Mouse (Mus musculus): Measurements from ENCODE around the gene Fgf22. TPM values are rescaled to one million over a fixed set of nuclear protein-coding genes. Genes with fewer than 3 reads are reported as not detected.

The Fgf22 gene
- polyA plus RNA-seq, 1 experiment from 2014 or later = 0.48 TPM

- WGBS = 65% methylated on average over 7 of the region's 7 CpGs
- Histone ChIP-seq H3K4me2 (replicated peaks) (no peak overlapping the region), H3K27me3 (peaks cover 67% of the 10 kb centered on the region), H3K4me3 (no peak overlapping the region), H3K27ac (replicated peaks) (no peak overlapping the region), H3K9me3 (no peaks in the 10 kb centered on the region), H3K9ac (replicated peaks) (no peak overlapping the region), H3K36me3 (no peaks in the 10 kb centered on the region), H3K4me1 (peaks cover 24% of the 10 kb centered on the region)
- ATAC-seq (ENCODE audit: low FRiP score, low read depth) = no peak
Observed at GRCm38 (mm10) chr10:79783050-79783449, 28.2 kb downstream of the Fgf22 start.

DNA sequence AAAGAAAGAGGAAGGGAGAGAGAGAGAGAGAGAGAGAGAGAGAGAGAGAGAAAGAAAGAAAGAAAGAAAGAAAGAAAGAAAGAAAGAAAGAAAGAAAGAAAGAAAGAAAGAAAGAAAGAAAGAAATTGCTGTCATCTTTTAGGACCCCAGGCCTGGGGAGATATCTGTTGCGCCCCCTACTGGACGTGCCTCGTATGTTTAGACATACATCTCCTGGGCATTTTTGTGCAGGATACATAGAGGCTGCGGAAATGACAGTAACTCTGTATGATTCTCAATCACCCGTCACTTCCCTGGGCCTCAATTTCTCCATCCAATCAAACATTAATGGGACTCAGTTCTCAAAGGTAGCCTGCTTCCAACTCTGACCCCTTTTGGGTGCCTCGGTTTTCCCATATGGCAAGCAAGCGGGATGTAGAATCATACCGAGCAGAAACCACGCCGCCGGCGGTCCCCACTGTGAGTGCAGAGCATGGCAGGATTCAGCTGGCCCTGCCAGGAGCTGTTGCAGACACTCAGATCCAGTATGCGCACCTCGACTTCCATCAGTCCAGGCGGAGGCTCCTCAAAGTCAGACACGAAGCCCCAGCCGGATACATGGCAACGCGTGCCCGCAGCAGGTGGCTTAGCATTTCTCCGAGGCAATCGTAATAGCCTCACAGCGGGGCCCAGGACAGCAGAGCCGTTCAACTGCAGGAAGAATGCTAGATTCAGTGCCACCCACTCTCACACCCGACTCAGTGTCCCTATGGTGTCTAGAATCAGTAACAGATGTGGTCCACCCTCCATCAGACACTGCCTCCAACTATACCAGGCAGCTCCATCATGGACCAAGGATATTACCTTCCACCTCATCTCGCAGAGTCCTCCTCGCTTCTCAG lies 29.3 kb downstream of the Fgf22 start:
- ATAC-seq (ENCODE audit: low FRiP score, low read depth) = no peak
- peaks cover 17% of the 10 kb centered on the region for H3K4me1 ChIP-seq
- H3K4me2 ChIP-seq (replicated peaks) = no peak overlapping the region
- no peaks in the 10 kb centered on the region for H3K36me3 ChIP-seq
- 38% methylated on average over 27 of the region's 27 CpGs for WGBS
- H3K27ac ChIP-seq (replicated peaks) = no peak overlapping the region
- H3K4me3 ChIP-seq = no peak overlapping the region
- H3K9me3 ChIP-seq = no peaks in the 10 kb centered on the region
- peaks cover 56% of the 10 kb centered on the region for H3K27me3 ChIP-seq
- no peak overlapping the region for H3K9ac ChIP-seq (replicated peaks)

GRCm38 (mm10) chr10:79788386-79789158 lies 33.7 kb downstream of the Fgf22 start:
- no peaks in the 10 kb centered on the region for H3K9me3 ChIP-seq
- H3K27me3 ChIP-seq = peaks cover 13% of the 10 kb centered on the region
- no peaks in the 10 kb centered on the region for H3K36me3 ChIP-seq
- H3K4me3 ChIP-seq = no peak overlapping the region
- H3K4me1 ChIP-seq = 0 out of 2 replicates have a peak, but pooled peaks cover 4% of the 10 kb centered on the region
- H3K27ac ChIP-seq (replicated peaks) = no peak overlapping the region
- no peak for ATAC-seq (ENCODE audit: low FRiP score, low read depth)
- 35% methylated on average over 7 of the region's 7 CpGs for WGBS
- H3K4me2 ChIP-seq (replicated peaks) = no peak overlapping the region
- H3K9ac ChIP-seq (replicated peaks) = no peak overlapping the region

GRCm38 (mm10) chr10:79789581-79789980 lies 34.7 kb downstream of the Fgf22 start:
- WGBS = 63% methylated on average over 2 of the region's 2 CpGs
- no peak for ATAC-seq (ENCODE audit: low FRiP score, low read depth)
- H3K9ac ChIP-seq (replicated peaks) = no peak overlapping the region
- no peak overlapping the region for H3K4me3 ChIP-seq
- no peaks in the 10 kb centered on the region for H3K9me3 ChIP-seq
- no peaks in the 10 kb centered on the region for H3K36me3 ChIP-seq
- peaks cover 7% of the 10 kb centered on the region for H3K27me3 ChIP-seq
- no peak overlapping the region for H3K4me2 ChIP-seq (replicated peaks)
- no peak overlapping the region for H3K27ac ChIP-seq (replicated peaks)
- peaks cover 9% of the 10 kb centered on the region for H3K4me1 ChIP-seq

GRCm38 (mm10) chr10:79790861-79791260 lies 36.0 kb downstream of the Fgf22 start, which contains the start of gene Prss57:
Prss57 (minus strand) TSS chr10:79790961.
- WGBS = 85% methylated on average over 4 of the region's 4 CpGs
- Histone ChIP-seq H3K9me3 (no peaks in the 10 kb centered on the region), H3K36me3 (no peaks in the 10 kb centered on the region; the same call in 1 of the 2 replicates), H3K4me3 (no peak within 1 kb of the TSS), H3K4me2 (replicated peaks) (no peak within 1 kb of the TSS), H3K9ac (replicated peaks) (no peak within 1 kb of the TSS), H3K27ac (replicated peaks) (no peak within 1 kb of the TSS), H3K4me1 (peaks cover 17% of the 10 kb centered on the region), H3K27me3 (no peaks in the 10 kb centered on the region)
- ATAC-seq (ENCODE audit: low FRiP score, low read depth) = no peak

- ATAC-seq (ENCODE audit: low FRiP score, low read depth) = no peak
- Histone ChIP-seq H3K36me3 (no peaks in the 10 kb centered on the region; the same call in 1 of the 2 replicates), H3K4me1 (peaks cover 27% of the 10 kb centered on the region), H3K9ac (replicated peaks) (no peak overlapping the region), H3K27me3 (no peaks in the 10 kb centered on the region), H3K4me2 (replicated peaks) (no peak overlapping the region), H3K27ac (replicated peaks) (no peak overlapping the region), H3K4me3 (no peak overlapping the region), H3K9me3 (no peaks in the 10 kb centered on the region)
- WGBS = 83% methylated on average over 5 of the region's 5 CpGs
Observed at GRCm38 (mm10) chr10:79792339-79793040, 37.6 kb downstream of the Fgf22 start.

- peaks cover 34% of the 10 kb centered on the region for H3K4me1 ChIP-seq
- H3K4me3 ChIP-seq = peak within 1 kb of the TSS; percentile 82
- peak within 1 kb of the TSS; percentile 94 for H3K9ac ChIP-seq (replicated peaks)
- ATAC-seq (ENCODE audit: low FRiP score, low read depth) = peak; percentile 61
- peak within 1 kb of the TSS; percentile 87 for H3K27ac ChIP-seq (replicated peaks)
- no peaks in the 10 kb centered on the region for H3K27me3 ChIP-seq
- peak within 1 kb of the TSS; percentile 68 for H3K4me2 ChIP-seq (replicated peaks)
- H3K36me3 ChIP-seq = no peaks in the 10 kb centered on the region; the same call in 1 of the 2 replicates
- H3K9me3 ChIP-seq = no peaks in the 10 kb centered on the region
- 5% methylated on average over 48 of the region's 51 CpGs for WGBS
Observed at GRCm38 (mm10) chr10:79793051-79793737, 38.3 kb downstream of the Fgf22 start, which contains the start of gene Palm. Palm (plus strand) TSS chr10:79793572.

DNA sequence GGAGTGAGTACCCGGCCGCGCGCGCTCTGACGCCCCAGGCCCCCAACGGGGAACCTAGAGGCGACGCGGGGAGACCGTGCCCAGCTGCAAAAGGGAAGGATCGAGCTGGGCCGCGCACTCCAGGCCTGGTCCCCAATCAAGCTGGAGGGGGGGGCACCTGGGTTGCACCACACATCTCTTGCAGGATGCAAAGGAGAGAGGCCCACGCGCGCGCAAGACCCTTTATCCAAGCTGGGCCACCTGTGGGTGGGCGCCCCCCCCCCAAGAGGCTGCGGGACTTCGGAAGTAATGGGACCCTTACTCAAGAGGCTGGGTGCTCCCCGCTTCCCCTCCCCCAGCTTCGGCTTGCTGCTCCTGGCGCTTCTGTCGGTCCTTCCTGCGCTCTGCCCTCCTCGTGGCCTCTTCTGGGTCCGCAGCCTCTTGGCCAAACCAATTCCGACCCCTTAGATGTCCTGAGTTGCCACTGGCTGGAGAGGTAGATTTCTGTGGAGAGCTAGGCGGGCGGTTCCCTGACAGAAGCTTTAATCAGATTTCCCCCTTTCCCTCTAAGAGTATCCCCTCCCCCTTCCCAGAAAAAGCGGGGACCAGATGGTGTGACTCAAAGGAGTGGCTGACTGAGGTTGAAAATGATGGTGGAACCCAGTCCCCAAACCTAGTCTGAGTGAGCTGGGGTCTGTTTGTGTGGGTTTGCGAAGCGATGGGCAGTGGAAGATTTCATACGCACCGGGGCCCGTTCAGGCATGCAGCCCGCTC lies 39.0 kb downstream of the Fgf22 start:
- Histone ChIP-seq H3K27ac (replicated peaks) (peak overlapping the region; percentile 87), H3K36me3 (no peaks in the 10 kb centered on the region; the same call in 1 of the 2 replicates), H3K9ac (replicated peaks) (peak overlapping the region; percentile 94), H3K4me1 (peaks cover 37% of the 10 kb centered on the region), H3K9me3 (no peaks in the 10 kb centered on the region), H3K4me2 (replicated peaks) (peak overlapping the region; percentile 68), H3K4me3 (peak overlapping the region; percentile 82), H3K27me3 (no peaks in the 10 kb centered on the region)
- ATAC-seq (ENCODE audit: low FRiP score, low read depth) = peak; percentile 58
- under 1% methylated on average over 38 of the region's 38 CpGs for WGBS

GRCm38 (mm10) chr10:79794491-79794931 lies 39.6 kb downstream of the Fgf22 start:
- Histone ChIP-seq H3K27me3 (no peaks in the 10 kb centered on the region), H3K27ac (replicated peaks) (peak overlapping the region; percentile 87), H3K9ac (replicated peaks) (peak overlapping the region; percentile 94), H3K4me3 (peak overlapping the region; percentile 82), H3K36me3 (no peaks in the 10 kb centered on the region; the same call in 1 of the 2 replicates), H3K4me2 (replicated peaks) (peak overlapping the region; percentile 68), H3K4me1 (peaks cover 37% of the 10 kb centered on the region), H3K9me3 (no peaks in the 10 kb centered on the region)
- 3% methylated on average over 10 of the region's 10 CpGs for WGBS
- ATAC-seq (ENCODE audit: low FRiP score, low read depth) = peak; percentile 50

- Histone ChIP-seq H3K9ac (replicated peaks) (no peak overlapping the region), H3K4me1 (peaks cover 44% of the 10 kb centered on the region), H3K4me3 (no peak overlapping the region), H3K27me3 (no peaks in the 10 kb centered on the region), H3K4me2 (replicated peaks) (no peak overlapping the region), H3K27ac (replicated peaks) (no peak overlapping the region), H3K9me3 (no peaks in the 10 kb centered on the region), H3K36me3 (no peaks in the 10 kb centered on the region; the same call in 1 of the 2 replicates)
- WGBS = 99% methylated on average over 3 of the region's 3 CpGs
- ATAC-seq (ENCODE audit: low FRiP score, low read depth) = no peak
Observed at GRCm38 (mm10) chr10:79795905-79796304, 41.0 kb downstream of the Fgf22 start.
